Mouse (Mus musculus) spleen, adult 2 months (tissue): ENCODE results near the gene 3110082I17Rik.

Experiments
- CTCF ChIP-seq: fragments of 200-500 bp; IDR thresholded peaks from 2 replicates; pipeline ENCODE4 v1.5.1; 2011; ENCODE audit warnings: mild to moderate bottlenecking, inconsistent platforms; ENCODE audit not compliant: insufficient read depth, insufficient read length, insufficient replicate concordance; ENCODE audit errors: extremely low read depth
- POLR2A ChIP-seq: fragments of 200-500 bp; IDR thresholded peaks from 2 replicates; pipeline ENCODE4 v1.6.1; 2011; ENCODE audit warnings: low read depth, low read length, inconsistent platforms

DNA sequence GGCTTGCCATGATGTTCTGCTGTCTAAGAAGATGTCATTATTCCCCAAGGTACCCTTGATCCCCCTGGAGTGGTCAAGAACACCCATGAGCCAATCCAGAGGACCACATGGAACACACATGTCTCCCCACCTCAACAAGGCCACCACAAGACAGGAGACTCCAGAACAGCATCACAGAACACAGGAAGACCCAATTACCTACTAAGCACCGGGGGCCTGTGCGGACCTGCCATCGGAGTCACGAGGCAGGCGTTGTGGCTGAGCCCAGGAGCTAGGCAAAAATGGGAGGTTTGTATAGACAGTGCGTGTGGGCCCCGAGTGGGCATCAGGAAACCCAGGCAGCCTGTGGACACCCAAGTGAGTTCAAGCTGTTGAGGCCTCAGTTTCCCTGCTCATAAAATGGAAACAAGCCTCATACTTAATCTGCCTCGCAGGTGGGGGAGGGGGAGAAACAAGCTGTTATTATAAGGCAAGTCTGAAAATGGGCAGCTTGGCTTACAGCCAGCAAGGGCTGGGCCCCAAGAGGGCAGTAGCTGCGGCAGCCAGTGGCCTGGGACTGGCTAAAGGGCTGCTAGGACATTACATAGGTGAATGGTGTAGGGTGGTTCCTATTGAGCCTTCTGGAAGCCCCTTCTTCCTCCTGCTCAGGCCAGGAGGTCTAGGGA lies 136.9 kb downstream of the 3110082I17Rik start:
- TF ChIP-seq POLR2A, result no peak
- no peak for TF ChIP-seq CTCF
